Mouse (Mus musculus) midbrain, embryonic 12.5 days (tissue): ENCODE data around the gene Tpd52l1. TPM values are rescaled to one million over a fixed set of nuclear protein-coding genes. Genes with fewer than 3 reads are reported as not detected.
"Not testable (repeated sequence)": the region's sequence is repeated elsewhere in the genome, so short reads cannot be mapped to it uniquely, and the experiment has no call there.

Experiments used
- ATAC-seq: fragments of 200-750 bp; cut with Nextera tagmentation; 2 replicates; pipeline ENCODE4 v1.8.0; 2017; ENCODE audit warnings: low read depth, moderate TSS enrichment, moderate library complexity; ENCODE audit not compliant: low FRiP score
- H3K27ac ChIP-seq: fragments of 300-500 bp; sonication (generic); replicated peaks from 2 replicates; pipeline ENCODE4 v1.5.1; 2016; ENCODE audit warnings: mild to moderate bottlenecking
- H3K27me3 ChIP-seq: fragments of 300-500 bp; sonication (generic); 2 replicates; pipeline ENCODE4 v1.6.1; 2016; ENCODE audit warnings: mild to moderate bottlenecking
- H3K36me3 ChIP-seq: fragments of 300-500 bp; sonication (generic); 2 replicates; pipeline ENCODE4 v1.6.1; 2016
- H3K4me1 ChIP-seq: fragments of 300-500 bp; sonication (generic); 2 replicates; pipeline ENCODE4 v1.6.1; 2016
- H3K4me2 ChIP-seq: fragments of 300-500 bp; sonication (generic); replicated peaks from 2 replicates; pipeline ENCODE4 v1.6.1; 2016; ENCODE audit warnings: mild to moderate bottlenecking, moderate library complexity
- H3K4me3 ChIP-seq: fragments of 300-500 bp; sonication (generic); 2 replicates; pipeline ENCODE4 v1.5.1; 2016; ENCODE audit warnings: mild to moderate bottlenecking
- H3K9ac ChIP-seq: fragments of 300-500 bp; sonication (generic); replicated peaks from 2 replicates; pipeline ENCODE4 v1.6.1; 2016; ENCODE audit warnings: mild to moderate bottlenecking, moderate library complexity
- H3K9me3 ChIP-seq: fragments of 300-500 bp; sonication (generic); 2 replicates; pipeline ENCODE4 v1.6.1; 2016; ENCODE audit warnings: mild to moderate bottlenecking
- WGBS: fragments of 180-500 bp; shearing (Covaris S2); methylation state at CpG from one replicate; pipeline ENCODE4 v1.1.7; 2016; 5-methylcytosine and 5-hydroxymethylcytosine counted together
- polyA plus RNA-seq: library from polyadenylated mRNA; unstranded; fragments of >200 nt; fragmentation: Nextera tagmentation; extraction: Ambion mirVana; gene quantifications from 2 replicates; pipeline ENCODE4 v1.2.1, GENCODE M21; 2016

Gene Tpd52l1
- polyA plus RNA-seq, 1 experiment from 2014 or later: 29.2 TPM

GRCm38 (mm10) chr10:31417956-31418355, 27.8 kb downstream of the Tpd52l1 start:
- no peaks in the 10 kb centered on the region for H3K36me3 ChIP-seq
- H3K9ac ChIP-seq: no peak overlapping the region
- no peaks in the 10 kb centered on the region for H3K9me3 ChIP-seq
- no peak overlapping the region for H3K27ac ChIP-seq
- H3K4me1 ChIP-seq: no peaks in the 10 kb centered on the region
- no peak for ATAC-seq
- H3K4me3 ChIP-seq: no peak overlapping the region
- no peaks in the 10 kb centered on the region for H3K27me3 ChIP-seq
- no peak overlapping the region for H3K4me2 ChIP-seq

DNA sequence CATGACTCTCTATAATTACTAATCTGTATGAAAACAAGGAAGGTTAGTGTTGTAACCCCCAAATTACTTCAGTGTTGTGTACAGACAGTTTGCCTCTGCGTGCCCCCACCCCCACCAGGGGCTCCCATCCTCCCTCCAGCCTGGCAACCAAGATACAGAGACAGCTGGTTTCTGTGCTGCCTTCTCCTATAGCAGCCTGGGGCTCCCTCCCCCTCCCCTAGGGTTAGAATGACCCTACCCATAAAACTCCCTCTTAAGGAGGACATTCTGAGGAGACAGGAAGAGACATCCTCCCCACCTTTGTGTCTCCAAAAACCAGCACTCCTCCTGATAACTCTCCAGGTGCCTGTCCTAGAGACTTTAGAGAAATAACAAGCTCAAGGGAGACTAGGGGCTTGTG, 52.8 kb downstream of the Tpd52l1 start:
- Histone ChIP-seq H3K9me3 (no peaks in the 10 kb centered on the region), H3K27me3 (no peaks in the 10 kb centered on the region), H3K4me1 (no peaks in the 10 kb centered on the region), H3K4me3 (no peak overlapping the region), H3K27ac (no peak overlapping the region), H3K4me2 (no peak overlapping the region), H3K9ac (no peak overlapping the region), H3K36me3 (no peaks in the 10 kb centered on the region)
- 42% methylated on average over 1 of the region's 1 CpGs for WGBS
- ATAC-seq: no peak

DNA sequence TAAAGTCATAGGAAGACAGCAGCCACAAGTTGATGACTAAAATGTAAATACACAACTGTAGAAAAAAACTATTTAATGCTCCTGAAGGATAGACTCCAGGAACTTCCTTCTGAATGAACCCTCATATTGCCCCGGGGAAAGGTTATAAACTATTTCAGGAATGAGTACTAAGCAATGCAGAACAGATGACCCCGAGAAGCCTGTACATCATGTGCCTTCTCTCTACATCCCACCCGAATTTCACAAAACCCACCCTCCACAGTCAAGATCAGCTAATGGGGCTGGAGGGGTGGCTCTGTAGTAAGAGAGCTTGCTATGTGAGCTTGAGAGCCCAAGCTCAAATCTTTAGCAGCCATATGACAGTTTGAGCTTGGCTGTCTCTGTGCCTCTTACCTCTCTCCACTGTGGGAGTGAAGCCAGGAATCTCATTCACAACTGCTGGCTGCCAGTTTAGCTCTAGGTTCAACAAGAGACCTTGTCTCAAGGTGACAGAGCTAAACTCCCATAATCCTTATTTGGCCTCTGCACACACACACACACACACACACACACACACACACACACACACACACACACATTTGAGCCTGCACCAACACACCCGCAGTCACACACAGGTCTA, 54.9 kb downstream of the Tpd52l1 start:
- Histone ChIP-seq H3K4me3 (no peak overlapping the region), H3K9me3 (no peaks in the 10 kb centered on the region), H3K9ac (no peak overlapping the region), H3K36me3 (no peaks in the 10 kb centered on the region), H3K4me2 (no peak overlapping the region), H3K27ac (no peak overlapping the region), H3K27me3 (no peaks in the 10 kb centered on the region), H3K4me1 (no peaks in the 10 kb centered on the region)
- ATAC-seq: no peak
- WGBS: 88% methylated on average over 3 of the region's 4 CpGs

DNA sequence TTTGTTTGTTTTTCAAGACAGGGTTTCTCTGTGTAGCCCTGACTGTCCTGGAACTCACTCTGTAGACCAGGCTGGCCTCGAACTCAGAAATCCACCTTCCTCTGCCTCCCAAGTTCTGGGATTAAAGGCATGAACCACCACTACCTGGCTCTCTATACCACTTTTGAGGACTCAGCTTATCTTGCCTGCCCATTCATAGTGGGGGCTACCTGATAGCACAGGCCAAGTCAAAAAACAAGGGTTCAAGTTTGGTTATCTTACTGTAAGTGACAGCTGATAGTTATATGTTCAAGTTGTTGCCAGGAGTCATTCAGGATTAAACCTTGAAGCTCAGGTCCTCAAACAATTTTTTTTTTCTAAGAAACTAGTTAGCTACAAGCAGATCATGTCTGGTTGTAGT, 57.2 kb downstream of the Tpd52l1 start:
- WGBS: 83% methylated on average over 1 of the region's 1 CpGs
- ATAC-seq, H3K27me3 ChIP-seq, H3K27ac ChIP-seq, H3K9me3 ChIP-seq, H3K4me2 ChIP-seq, H3K36me3 ChIP-seq, H3K9ac ChIP-seq, H3K4me1 ChIP-seq, H3K4me3 ChIP-seq: not testable (repeated sequence)

DNA sequence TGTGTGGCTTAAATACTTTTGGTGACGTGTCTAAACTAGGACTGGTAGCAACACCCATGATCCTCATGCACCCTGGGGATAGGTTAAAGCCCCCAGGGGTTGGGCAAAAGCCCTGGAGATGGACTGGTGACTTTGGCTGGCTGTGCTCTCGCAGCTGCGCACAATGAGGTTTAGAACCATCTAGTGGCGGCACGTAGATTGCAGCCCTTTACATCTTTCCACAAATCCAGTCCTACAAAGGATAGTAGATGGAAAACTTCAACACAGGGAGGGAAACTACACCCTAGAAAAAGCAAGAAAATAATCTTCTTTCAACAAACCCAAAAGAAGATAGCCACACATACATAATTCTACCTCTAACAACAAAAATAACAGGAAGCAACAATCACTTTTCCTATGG, 75.6 kb downstream of the Tpd52l1 start:
- not testable (repeated sequence) for H3K4me3 ChIP-seq, H3K4me2 ChIP-seq, H3K27ac ChIP-seq, H3K9me3 ChIP-seq, H3K36me3 ChIP-seq, H3K27me3 ChIP-seq, H3K4me1 ChIP-seq, H3K9ac ChIP-seq
- 16% methylated on average over 4 of the region's 5 CpGs for WGBS
- 0 out of 2 replicates have a peak, but pooled peaks have one; percentile 27 for ATAC-seq

DNA sequence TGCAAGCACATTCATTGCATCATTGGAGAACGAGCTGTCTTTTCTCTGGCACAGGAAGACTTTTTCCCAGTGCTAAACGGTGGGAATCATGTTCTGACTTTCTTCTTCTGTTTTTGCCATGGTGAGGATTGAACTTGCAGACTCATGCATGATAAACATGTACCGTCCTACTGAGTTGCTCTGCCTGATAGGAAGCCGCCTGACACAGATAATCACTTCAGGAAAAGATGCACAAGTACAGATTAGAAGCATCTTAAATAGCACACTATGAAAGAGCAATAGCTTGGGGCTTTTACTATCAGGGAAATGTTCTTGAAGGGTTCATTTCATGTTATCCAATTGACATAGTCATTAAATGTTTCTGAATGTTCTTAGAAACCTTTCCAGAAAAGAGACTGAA, 86.0 kb downstream of the Tpd52l1 start:
- Histone ChIP-seq H3K4me3 (no peak overlapping the region), H3K27ac (no peak overlapping the region), H3K27me3 (no peaks in the 10 kb centered on the region), H3K4me1 (no peaks in the 10 kb centered on the region), H3K9ac (no peak overlapping the region), H3K9me3 (no peaks in the 10 kb centered on the region), H3K4me2 (no peak overlapping the region), H3K36me3 (no peaks in the 10 kb centered on the region)
- no peak for ATAC-seq
- 84% methylated on average over 4 of the region's 4 CpGs for WGBS

DNA sequence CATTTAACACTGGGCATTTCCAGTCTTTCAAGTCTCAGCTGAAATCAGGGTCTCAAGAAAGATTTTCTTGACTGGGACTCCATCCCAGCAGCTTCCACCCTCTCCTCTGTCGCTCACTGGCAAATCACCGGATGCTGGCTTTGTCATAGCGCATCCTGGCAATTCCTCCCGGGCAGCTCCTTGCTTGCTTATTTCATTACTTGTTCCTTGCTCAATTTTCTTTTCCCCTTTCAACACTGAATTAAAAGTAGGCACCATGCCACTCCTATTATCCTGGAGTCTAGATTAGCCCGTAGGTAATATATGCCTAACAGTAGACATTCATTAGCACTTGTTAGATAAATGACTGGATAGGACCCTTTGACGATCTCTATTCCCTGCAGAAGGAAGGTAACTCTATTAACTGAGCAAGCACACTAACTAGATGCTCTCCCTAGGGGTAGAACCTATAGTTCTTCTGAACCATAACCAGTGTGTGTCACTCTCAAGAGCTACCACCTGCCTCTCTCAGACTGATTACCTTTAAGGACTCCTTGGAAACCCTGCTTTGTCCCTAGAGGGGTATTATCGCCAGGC, 90.8 kb downstream of the Tpd52l1 start:
- Histone ChIP-seq H3K4me1 (no peaks in the 10 kb centered on the region), H3K27ac (no peak overlapping the region), H3K4me3 (no peak overlapping the region), H3K4me2 (no peak overlapping the region), H3K9me3 (no peaks in the 10 kb centered on the region), H3K27me3 (no peaks in the 10 kb centered on the region), H3K36me3 (no peaks in the 10 kb centered on the region), H3K9ac (no peak overlapping the region)
- ATAC-seq: no peak
- 81% methylated on average over 7 of the region's 7 CpGs for WGBS

GRCm38 (mm10) chr10:31354141-31354540, 91.6 kb downstream of the Tpd52l1 start:
- H3K27me3 ChIP-seq: no peaks in the 10 kb centered on the region

GRCm38 (mm10) chr10:31352845-31353427, 92.8 kb downstream of the Tpd52l1 start:
- Histone ChIP-seq H3K4me2 (no peak overlapping the region), H3K4me1 (no peaks in the 10 kb centered on the region), H3K9ac (no peak overlapping the region), H3K9me3 (no peaks in the 10 kb centered on the region), H3K4me3 (no peak overlapping the region), H3K36me3 (no peaks in the 10 kb centered on the region), H3K27me3 (no peaks in the 10 kb centered on the region), H3K27ac (no peak overlapping the region)
- 71% methylated on average over 1 of the region's 1 CpGs for WGBS
- no peak for ATAC-seq

More at GRCm38 (mm10) chr10:31354141-31354540, 91.6 kb downstream of the Tpd52l1 start:
- no peak overlapping the region for H3K9ac ChIP-seq
- H3K9me3 ChIP-seq: no peaks in the 10 kb centered on the region
- 87% methylated on average over 2 of the region's 2 CpGs for WGBS
- no peak overlapping the region for H3K4me2 ChIP-seq
- no peaks in the 10 kb centered on the region for H3K4me1 ChIP-seq
- no peaks in the 10 kb centered on the region for H3K36me3 ChIP-seq
- no peak for ATAC-seq
- H3K27ac ChIP-seq: no peak overlapping the region
- H3K4me3 ChIP-seq: no peak overlapping the region

DNA sequence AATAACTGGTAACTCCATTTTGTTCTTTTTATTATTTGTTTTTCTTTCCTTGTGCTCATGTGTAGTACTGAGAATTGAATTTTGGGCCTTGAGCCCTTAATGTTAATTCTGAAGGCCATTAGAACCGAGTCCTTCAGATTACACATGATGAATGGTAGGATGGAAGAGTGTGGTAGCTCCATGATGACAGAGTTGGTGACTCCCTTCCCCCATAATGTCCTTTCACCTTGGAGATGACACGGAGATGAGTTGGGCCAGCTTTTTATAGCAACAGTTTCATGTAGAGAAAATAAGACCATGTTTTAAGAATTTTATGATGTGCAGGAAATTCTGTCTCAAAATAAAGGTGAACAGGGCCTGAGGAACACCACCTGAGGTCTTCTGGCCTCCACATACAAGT, 94.7 kb downstream of the Tpd52l1 start:
- no peak overlapping the region for H3K4me3 ChIP-seq
- WGBS: 92% methylated on average over 2 of the region's 2 CpGs
- no peak for ATAC-seq

DNA sequence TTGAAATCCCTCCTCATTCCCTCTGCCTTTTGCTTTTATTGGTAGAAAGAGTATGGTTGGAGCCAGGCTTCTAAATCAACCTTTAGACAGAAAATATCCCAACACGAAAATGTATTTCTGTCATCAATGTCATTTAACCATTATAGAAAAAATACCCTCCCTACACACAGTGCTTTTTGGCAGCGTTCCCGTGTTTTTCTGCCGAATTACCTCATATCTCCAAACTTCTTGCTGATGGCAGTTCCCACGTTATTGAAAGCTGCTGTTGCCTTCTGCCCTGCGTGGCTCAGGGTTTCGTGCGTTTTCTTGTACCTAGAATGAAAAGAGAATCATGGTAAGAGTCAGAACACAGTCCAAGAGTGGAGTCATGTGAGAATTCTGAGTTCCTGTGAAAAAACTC, 99.4 kb downstream of the Tpd52l1 start:
- no peak overlapping the region for H3K27ac ChIP-seq
- no peak overlapping the region for H3K9ac ChIP-seq
- H3K4me1 ChIP-seq: no peaks in the 10 kb centered on the region
- no peaks in the 10 kb centered on the region for H3K36me3 ChIP-seq
- H3K4me3 ChIP-seq: no peak overlapping the region
- ATAC-seq: no peak
- WGBS: 96% methylated on average over 8 of the region's 8 CpGs
- no peaks in the 10 kb centered on the region for H3K27me3 ChIP-seq
- H3K4me2 ChIP-seq: no peak overlapping the region
- H3K9me3 ChIP-seq: no peaks in the 10 kb centered on the region

More for the DNA sequence above, 94.7 kb downstream of the Tpd52l1 start:
- no peaks in the 10 kb centered on the region for H3K27me3 ChIP-seq
- H3K36me3 ChIP-seq: no peaks in the 10 kb centered on the region
- no peak overlapping the region for H3K4me2 ChIP-seq
- H3K9me3 ChIP-seq: no peaks in the 10 kb centered on the region
- no peak overlapping the region for H3K9ac ChIP-seq
- no peak overlapping the region for H3K27ac ChIP-seq
- no peaks in the 10 kb centered on the region for H3K4me1 ChIP-seq

DNA sequence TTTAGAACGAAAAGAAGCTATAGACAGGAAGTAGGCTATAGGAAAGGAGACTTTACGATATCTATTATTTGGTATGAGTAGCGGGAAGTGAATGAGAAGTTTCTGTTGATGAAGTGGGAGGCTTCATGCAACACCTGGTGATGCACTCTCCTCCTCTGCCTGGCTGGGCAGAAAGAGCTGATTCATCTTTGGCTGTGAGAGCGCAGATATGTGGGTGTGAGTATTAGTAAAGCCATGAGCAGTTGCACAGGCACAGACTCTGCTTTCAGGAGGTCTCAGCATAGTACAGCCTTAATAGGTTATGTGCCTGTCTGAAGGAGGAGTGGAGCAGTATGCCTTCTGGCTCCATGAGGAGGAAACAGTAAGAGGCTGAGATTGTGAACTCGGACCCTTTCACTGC, 109.3 kb downstream of the Tpd52l1 start:
- Histone ChIP-seq H3K36me3 (no peaks in the 10 kb centered on the region), H3K4me1 (no peaks in the 10 kb centered on the region), H3K9me3 (no peaks in the 10 kb centered on the region), H3K4me3 (no peak overlapping the region), H3K27me3 (no peaks in the 10 kb centered on the region), H3K27ac (no peak overlapping the region), H3K9ac (no peak overlapping the region), H3K4me2 (no peak overlapping the region)
- 93% methylated on average over 5 of the region's 5 CpGs for WGBS
- ATAC-seq: no peak
